Mouse (Mus musculus) frontal cortex, postnatal 25 days (tissue): Measurements from ENCODE around the gene Mrpl22.
"Not testable (repeated sequence)": the region's sequence is repeated elsewhere in the genome, so short reads cannot be mapped to it uniquely, and the experiment has no call there.

Experiments
- DNase-seq, 2 experiments: peaks; one replicate each; pipeline ENCODE4 v3.0.0; 2022; ENCODE audit warnings: low spot score in 2 of 2

The Mrpl22 gene

DNA sequence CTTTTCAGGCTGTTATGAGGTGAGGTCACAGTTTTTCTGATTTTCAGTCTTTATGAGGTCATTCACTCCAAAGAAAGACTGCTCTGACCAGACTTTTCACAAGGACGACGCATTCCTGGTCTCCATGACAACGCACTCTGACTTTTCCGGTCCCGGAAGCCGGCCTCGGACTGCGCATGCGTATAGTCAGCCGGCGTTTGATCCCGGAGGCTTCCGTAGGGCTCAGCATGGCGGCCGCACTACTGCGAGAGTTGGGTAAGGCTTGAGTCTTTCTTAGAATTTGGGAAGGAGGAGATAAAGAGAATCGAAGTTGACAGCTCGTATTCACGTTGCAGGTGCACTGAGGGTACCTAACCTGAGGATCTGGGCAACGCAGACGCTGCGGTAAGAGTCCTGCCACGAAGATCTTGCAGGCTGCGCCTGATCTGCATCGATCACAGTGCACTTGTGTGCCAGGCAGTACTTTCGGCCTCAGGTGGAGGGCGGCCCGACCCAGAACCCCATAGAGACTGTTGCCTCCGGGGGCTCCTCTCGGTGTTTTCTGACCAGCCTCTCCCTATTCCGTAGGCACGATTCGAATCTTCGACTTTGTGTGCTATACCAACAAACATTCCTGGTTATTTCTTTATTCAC lies at the start of gene Mrpl22:
TSS of gene Mrpl22 (plus strand) at position 203 of the 633 bp plus-strand sequence.
- peak; percentile 95 for DNase-seq

DNA sequence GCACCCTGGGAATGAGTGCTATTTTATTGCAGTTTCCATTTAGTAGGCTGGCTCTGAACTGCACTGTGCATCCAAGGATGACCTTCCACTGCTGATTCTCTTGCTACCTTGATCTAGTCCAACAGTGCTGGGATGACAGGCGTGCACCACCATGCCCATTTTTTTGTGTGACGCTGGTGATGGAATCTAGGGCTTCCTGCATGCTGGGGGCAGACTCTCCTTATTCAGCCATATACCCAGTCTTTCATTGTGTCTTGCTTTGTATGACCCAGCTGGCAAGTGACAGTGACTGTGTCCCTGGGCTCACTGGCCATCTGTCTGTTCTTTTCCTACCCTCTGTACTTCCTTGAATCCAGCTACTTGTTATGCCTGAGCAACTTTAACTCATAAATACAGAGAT lies 47.8 kb upstream of the Mrpl22 start:
- no peak for DNase-seq

DNA sequence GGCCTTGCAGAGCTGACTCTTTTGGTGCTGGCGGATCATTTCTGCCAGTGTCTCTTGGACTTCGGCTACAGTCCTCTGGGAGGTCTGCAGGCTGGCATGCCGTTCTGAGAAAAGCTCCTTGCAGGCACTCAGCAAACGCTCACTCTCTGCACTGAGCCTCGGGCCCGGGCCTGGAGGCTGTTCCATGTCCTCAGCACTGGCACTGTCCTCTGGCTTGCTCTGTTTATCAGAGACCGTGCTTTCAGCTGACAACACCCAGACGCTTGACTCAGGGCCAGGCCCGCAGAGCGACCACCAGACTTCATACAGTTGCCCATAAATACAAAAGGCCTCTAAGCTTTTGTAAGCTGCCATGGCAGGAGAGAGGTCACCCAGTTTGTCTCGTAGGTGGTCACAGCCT lies 46.4 kb upstream of the Mrpl22 start:
- no peak for DNase-seq

DNA sequence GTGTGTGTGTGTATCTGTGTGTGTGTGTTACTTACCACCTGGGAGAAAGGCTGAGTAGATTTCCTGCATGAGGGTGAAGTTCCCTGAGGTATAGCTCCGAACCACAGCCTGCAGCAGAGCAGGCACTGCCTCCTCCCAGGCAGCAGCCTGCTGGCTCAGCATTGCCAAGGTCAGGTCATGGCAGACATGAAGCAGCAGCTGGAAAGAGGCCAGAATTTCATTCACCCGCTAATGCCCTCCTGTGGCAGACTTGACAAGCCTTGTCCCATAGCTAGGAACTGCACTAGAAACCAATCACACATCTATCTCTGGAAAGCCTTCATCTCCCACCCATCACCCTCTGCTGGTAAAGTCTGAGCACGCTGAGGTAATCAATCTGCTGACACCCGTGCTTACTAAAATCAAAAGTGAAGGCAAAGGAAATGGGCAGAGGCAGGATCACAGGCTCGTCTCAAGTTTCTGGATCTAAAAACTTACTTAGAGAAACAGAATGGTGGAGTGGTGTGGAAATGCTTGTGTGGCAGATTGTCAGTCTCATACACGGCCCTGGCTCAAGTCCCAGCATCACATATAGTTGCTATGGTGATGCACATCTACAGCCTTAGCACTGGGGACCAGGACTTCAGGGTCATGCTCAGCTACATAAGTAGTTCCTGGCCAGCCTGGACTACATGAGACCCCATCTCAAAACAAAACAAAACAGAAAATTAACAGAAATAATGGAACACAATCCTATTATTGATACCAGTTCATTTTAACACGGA lies 44.9 kb upstream of the Mrpl22 start:
- DNase-seq: no peak

DNA sequence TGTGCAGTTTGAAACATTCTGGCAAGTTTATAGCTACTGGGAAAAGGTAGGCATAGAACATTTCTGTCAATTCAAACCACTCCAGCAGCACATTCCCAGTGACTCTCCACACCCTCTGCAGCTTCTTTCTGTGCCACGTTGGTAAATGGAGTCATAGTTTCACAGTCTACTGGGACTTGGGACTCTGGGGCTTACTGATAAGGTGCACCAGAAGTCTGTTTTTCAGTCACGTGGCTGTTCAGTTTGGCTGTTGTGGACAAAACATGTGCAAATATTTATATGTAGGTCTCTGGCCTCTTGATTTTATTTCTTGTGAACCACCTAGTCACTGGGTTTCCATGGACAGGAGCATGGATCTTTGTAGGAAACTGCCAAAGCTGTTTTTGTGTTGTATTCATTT lies 43.9 kb upstream of the Mrpl22 start:
- DNase-seq: no peak

DNA sequence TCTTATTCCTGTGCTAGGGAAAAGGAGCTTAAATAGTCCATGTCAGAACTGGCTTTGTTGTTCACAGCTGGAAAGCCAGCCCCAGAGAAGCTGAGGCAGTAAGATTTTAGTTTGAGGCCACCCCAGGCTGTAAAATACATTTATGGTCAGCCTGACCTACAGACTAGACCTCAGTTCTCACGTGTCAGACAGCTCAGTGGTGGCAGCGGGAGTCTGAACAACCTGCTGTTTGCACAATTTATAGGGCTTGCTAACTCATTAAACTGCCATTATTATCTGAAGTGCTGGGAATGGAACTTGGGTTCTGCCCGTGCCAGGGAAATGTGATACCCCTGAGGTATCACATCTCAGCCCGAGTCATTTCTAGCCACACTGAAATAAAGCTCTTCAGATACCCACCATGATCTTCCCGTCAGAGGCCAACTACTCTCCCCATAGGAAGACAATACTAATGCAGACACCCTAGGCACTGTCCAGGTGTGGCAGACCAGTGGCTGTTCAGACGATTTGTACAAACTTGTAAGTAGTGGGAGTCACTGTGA lies 42.1 kb upstream of the Mrpl22 start:
- no peak for DNase-seq

DNA sequence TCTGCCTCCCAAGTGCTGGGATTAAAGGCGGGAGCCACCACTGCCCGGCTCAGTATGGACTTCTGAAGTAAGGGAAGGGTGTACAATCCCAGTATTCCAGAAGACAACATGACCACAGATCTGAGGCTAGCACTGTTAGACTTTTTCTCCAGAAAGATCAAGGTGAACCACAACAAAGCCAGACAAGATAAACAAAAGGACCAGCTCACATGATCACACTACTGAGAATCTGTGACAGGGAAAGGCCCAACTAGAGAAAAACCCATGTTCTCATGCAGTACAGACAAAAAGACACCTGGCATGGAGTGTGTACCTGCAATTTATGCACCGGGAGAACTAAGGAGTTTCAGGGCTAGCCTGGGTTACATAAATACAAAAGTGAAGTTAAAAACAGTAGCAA lies 39.4 kb upstream of the Mrpl22 start:
- DNase-seq: no peak

DNA sequence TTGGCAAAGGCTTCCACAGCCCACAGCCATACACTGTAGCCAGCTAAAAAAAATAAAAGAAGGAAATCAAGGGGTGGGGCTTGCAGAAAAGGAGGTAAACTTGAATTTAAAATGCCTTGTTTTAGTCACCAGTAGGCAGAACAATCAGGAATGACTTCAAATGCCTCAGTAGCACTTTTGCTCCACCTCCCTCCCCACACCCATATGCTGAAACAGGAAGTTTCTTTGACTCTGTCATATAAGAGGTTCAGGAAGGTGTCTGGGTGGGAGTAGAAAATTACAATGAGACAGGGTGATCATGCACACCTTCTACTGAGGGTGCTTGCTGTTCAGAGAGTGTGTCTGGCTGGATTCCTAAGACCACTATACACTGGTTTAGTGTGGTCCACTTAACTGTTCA lies 36.6 kb upstream of the Mrpl22 start:
- DNase-seq: no peak

DNA sequence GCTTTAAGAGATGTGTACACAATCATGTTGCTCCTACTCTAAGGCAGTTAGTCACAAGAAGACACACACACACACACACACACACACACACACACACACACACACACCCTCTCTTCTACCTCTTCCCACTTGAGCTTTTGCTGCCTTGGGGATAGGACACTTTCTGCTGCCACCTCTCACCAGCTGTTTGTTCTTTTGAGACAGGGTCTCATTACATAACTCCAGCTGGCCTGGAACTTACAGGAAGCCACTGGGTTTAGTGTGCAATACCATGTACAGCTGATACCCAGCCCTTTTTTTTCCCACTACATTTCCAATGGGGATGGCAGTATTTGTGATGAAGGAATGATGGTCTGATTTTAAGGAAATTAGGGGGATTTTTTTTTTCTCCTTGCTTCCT lies 36.2 kb upstream of the Mrpl22 start:
- no peak for DNase-seq

DNA sequence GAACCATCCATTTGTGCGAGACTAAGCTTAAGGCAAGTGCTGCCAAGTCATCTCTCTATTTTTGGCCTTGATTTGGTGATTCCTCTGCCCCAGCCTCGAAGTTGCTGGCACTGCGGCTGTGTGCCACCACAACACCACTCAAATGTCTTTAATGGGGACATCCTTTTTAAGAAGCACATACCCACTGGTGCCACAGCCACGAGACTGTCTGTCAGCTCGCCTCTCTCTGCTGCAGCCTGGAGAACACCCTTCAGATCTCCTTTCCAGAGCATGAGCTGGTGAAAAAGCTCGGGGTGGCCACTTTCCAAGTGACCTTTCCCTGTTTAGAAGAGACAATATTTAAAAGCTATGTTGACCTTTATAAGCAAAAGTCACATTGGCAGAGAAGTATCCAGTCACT lies 34.8 kb upstream of the Mrpl22 start:
- DNase-seq: no peak

DNA sequence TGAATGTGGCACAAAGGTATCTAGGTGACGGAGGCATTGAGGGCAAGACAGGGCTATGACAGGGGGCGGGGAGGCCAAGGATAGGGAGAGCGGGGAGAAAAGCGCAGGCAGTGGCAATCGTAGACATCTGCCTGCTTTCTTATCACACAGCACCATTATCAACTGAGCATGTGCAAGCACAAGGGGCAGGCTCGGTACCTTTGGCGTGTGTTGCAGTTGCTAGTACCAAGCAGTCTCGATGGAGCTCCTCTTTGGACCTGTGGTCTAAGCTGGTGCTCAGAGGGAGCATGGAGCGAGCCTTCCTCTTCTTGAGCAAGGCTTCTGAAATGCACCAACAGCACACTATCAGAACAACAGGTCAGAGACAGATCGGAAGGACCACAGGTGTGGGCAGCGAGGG lies 32.6 kb upstream of the Mrpl22 start:
- DNase-seq: no peak

DNA sequence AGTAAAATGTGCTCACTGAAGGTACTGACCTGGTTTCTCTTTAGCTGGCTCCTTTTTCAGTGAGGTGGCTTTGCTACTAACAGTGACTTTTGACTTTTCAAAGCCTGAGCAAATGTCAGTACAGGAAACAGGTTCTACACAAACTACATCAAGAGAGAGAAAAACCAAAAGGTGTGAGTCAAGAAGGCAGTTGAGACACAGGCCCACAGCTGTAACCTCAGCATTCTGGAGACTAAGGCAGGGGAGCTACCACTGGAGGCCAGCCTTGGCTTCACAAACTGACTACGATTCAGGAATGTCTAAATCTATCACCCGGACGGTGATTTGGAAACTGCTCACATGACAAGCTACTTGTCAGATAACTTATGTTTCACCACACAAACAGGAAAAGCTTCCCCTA lies 32.0 kb upstream of the Mrpl22 start:
- DNase-seq: no peak

DNA sequence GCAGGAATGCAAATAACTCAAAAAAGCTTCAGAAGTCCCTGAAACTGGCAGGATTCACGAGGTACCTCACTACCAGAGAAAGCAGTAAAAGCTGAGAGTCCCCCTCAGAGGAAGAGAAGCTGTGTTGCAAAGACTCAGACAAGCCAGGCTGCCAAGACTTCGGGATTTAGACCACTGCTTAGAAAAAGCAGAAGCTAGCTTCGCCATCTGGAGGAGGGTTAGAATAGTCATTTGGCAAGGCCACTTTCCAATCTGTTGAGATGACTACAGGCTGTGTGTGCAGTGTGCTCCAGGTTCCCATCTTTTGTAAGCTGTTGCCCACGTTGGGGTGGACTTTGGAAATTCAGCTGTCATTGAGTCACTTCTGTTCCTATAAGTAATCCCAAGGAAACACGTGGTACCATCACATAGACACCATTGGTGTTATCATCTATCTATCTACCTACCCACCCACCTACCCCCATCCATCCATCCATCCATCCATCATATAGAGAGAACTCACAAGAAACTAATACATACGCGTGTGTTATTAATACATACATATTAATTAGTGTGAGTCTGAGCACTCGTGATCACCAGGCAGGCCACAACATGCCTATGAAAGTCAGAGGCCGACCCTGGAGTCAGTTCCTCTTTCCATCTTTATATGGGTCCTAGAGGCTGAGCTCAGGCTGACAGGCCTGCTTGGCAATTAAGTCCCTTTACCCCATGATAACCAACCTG lies 27.6 kb upstream of the Mrpl22 start:
- no peak for DNase-seq

DNA sequence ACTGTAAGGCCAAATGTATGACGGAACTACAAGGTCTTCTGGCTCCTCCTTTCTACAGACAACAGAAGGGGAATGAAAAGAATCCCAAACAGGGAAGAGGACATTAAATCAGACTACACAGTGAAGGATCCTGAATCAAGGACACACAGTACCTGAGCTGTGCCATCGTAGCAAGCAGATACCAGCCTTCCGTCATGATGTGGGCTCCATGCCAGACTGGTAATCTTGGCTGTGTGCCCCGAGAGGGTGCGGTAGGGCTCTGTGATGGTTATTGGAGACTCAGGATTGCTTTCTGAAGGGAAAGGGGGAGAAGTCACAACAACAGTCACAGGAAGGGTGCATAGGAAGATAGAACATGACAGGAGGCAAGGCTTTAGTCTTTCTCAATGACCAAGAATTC lies 25.2 kb upstream of the Mrpl22 start:
- no peak for DNase-seq

DNA sequence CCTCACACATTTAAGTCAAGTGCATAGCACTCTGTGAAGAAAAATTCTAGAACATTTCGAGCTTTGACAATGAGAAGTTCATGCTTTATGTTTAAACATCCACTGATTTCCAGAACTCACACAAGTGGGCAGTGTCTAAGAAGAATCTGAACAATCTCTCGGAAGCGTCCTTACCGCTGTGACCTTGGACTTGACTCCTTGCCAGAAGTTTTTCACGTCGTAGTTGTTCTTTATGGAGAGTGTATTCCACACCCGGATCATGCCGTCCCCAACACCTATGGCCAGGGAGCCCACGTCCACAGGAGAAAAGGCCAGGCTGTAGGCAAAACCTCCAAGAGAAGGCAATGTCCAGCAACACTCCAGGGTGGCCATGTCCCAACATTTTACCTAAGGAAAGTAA lies 16.0 kb upstream of the Mrpl22 start:
- no peak for DNase-seq

DNA sequence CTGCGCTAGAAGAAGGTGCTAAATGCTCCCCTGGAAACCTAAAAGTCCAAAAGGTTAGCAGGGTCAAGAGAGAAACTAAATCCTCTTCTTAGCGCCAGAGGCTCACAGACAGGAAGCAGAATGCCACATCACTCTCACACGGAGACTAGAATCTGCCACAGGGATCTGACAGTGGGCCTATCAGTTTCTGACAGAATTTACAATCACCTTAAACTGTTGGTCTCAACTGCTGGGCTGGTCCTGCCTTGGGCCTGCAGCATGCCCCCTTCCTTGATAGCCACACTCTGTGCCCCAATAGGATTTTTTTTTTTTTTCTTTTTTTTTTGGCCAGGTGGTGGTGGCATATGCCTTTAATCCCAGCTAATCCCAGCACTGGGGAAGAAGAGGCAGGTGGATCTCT lies 14.6 kb upstream of the Mrpl22 start:
- DNase-seq: no peak

DNA sequence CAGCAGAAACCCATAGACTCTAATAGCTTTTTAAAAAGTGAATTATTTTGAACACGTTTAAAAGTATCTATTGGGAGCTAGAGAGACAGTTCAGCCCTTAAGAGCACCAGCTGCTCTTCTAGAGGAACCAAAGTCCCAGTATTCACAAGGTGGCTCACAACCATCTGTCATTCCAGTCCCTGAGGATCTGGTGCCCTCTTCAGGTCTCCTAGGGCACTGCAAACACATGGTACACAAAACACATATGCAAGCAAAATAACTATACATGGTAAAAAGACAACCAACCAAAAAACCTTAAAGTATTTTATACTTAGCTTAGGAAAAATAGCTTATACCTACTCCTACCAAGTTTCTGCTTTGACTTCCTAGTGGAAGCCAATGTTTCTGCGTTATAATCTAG lies 6.4 kb upstream of the Mrpl22 start:
- DNase-seq: no peak

DNA sequence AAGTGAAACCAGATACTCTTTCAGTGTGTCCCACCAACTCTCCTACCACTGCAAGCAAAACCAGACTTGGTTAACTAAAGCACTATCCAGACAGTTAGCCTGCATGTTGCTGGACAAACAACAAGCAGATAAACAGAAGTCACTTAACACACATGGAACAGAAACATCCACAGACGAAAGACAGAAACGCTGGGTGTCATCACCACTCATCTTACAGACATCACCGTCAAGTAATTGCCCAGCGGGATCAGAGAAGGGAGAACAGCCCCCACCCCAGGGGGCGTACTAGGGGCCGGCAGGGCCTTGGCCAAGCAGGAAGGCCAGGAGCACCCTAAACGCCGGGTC lies 3.7 kb upstream of the Mrpl22 start:
- DNase-seq: no peak

DNA sequence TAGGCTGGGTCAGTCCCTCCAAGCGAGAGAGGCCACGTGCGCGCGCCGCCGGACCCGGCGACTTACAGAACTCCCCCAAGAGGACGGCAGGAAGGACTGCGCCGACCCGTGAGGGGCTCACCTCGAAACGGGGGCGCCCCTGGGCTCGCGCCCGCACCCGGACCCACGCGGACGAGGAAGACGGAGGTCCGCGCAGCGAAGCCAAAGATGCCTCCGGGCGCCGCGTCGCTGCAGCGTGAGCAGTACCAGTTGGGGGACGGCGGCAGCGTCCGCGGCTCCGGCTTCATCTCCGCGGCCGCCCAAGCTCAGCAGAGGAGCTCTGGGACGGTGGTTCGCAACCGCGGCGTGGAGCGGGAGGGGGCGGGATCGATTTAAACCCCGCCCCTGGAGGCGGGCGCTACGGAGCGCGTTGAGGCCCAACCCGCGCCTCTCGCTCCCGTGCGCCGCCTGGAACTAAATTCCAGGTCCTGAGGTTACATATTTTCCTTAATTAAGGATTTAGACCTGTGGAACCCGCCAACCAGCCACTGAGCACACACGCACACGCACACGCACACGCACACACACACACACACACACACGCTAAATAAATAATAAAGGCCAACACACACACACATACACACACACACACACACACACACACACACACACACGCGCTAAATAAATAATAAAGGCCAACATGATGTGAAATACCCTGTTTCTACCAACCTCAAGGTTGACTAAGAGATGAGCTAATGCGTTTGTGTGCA lies 3.1 kb upstream of the Mrpl22 start, which contains the start of gene Gemin5:
TSS of gene Gemin5 (minus strand) at position 373 of the 749 bp plus-strand sequence.
- peak; percentile 67 to 75 for DNase-seq

DNA sequence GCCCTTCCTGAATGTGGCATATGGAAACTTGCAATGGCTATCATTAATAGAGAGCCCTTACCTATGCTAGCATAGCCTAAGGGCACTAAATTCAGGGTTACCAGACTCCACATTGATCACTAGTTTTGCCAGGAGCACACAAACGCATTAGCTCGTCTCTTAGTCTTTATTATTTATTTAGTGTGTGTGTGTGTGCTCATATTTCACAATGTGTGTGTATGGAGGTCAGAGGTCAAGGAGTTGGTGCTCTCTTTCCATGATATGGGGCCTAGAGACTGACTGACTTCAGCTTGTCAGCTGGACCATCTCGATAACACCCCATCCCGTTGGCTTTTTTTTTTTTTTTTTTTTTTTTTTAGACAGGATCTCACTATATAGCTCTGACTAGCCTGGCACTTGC lies 1.8 kb upstream of the Mrpl22 start:
- DNase-seq: no peak

DNA sequence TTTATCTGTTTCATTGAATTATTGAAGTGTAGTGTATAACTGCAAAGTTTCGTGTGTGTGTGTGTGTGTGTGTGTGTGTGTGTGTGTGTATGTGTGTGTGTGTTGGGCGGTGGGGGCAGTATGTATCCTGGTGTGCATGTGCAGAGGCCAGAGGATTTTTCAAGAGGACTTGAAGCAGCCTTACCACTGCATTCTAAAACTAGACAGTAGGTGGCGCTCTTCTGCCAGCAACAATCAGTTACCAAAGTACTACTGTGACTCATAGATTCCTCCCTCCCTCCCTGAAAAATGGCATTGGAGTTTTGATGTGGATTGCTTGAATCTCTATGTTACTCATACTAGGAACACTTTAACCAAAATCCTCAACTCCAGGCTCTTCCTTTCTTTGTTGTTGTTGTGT lies 8.1 kb downstream of the Mrpl22 start:
- peak; percentile 53 to 76 for DNase-seq

DNA sequence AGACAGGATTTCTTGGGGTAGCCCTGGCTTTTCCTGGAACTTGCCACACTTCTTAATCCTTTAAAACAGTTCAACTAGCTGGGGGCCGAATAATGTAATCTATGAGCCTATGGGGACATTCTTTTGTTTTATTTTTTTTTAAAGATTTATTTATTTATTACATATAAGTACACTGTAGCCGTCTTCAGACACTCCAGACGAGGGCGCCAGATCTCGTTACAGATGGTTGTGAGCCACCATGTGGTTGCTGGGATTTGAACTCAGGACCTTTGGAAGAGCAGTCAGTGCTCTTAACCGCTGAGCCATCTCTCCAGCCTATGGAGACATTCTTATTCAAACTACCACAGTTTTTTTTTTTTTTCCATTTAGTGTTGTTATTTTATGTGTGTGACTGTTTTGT lies 8.5 kb downstream of the Mrpl22 start:
- DNase-seq: not testable (repeated sequence)
